Mouse (Mus musculus) MEL (cell line): ENCODE measurements around the gene Vps8. TPM values are rescaled to one million over a fixed set of nuclear protein-coding genes. Genes with fewer than 3 reads are reported as not detected.

Source experiments
- DNase-seq: peaks from one replicate; pipeline ENCODE4 v3.0.0; 2011; ENCODE audit warnings: low read depth, low spot score
- H3K27ac ChIP-seq: 2 replicates; pipeline ENCODE4 v1.5.1; 2012; ENCODE audit warnings: low read depth, mild to moderate bottlenecking, control low read depth, low read length, moderate library complexity; ENCODE audit not compliant: control insufficient read depth
- H3K27me3 ChIP-seq, 2 experiments: fragments of 150-350 bp in 1 of 2; sonication (generic) in 1 of 2; 2 replicates each; pipeline ENCODE4 v1.6.1; 2012; ENCODE audit warnings: low read length in 2 of 2, mild to moderate bottlenecking in 2 of 2, improper control_type of control experiment in 1 of 2, moderate library complexity in 1 of 2; ENCODE audit not compliant: insufficient read depth in 2 of 2, control insufficient read depth in 1 of 2
- H3K36me3 ChIP-seq, 2 experiments: 2 replicates each; pipeline ENCODE4 v1.6.1; 2012 to 2014; ENCODE audit warnings: low read length in 2 of 2, improper control_type of control experiment in 1 of 2, inconsistent platforms in 1 of 2, mild to moderate bottlenecking in 1 of 2; ENCODE audit not compliant: insufficient read depth in 2 of 2, control insufficient read depth in 1 of 2
- H3K4me1 ChIP-seq, 2 experiments: fragments of 150-350 bp in 1 of 2; sonication (generic) in 1 of 2; 2 replicates each; pipeline ENCODE4 v1.6.1; 2012; ENCODE audit warnings: low read length in 2 of 2, improper control_type of control experiment in 1 of 2, mild to moderate bottlenecking in 1 of 2; ENCODE audit not compliant: insufficient read depth in 2 of 2, control insufficient read depth in 1 of 2
- H3K4me3 ChIP-seq, 2 experiments: fragments of 150-350 bp in 1 of 2; sonication (generic) in 1 of 2; 2 replicates each; pipeline ENCODE4 v1.5.1; 2012; ENCODE audit warnings: low read depth in 2 of 2, low read length in 2 of 2, mild to moderate bottlenecking in 2 of 2, moderate library complexity in 2 of 2, control low read depth in 1 of 2, improper control_type of control experiment in 1 of 2; ENCODE audit not compliant: control insufficient read depth in 1 of 2, insufficient read depth in 1 of 2
- H3K79me2 ChIP-seq: 2 replicates; pipeline ENCODE4 v1.6.1; 2012; ENCODE audit warnings: mild to moderate bottlenecking, low read length, moderate library complexity; ENCODE audit not compliant: control insufficient read depth, poor library complexity, insufficient read depth
- H3K9ac ChIP-seq: 2 replicates; pipeline ENCODE4 v1.6.1; 2012; ENCODE audit warnings: low read depth, mild to moderate bottlenecking, control low read depth, low read length, moderate library complexity; ENCODE audit not compliant: control insufficient read depth, poor library complexity, severe bottlenecking
- H3K9me3 ChIP-seq: fragments of 150-350 bp; sonication (generic); replicated peaks from 2 replicates; pipeline ENCODE4 v1.6.1; 2012; ENCODE audit warnings: mild to moderate bottlenecking, low read length, improper control_type of control experiment, moderate library complexity; ENCODE audit not compliant: insufficient read depth
- CHD1 ChIP-seq: IDR thresholded peaks from 2 replicates; pipeline ENCODE4 v1.6.1; 2012; ENCODE audit warnings: low read depth, mild to moderate bottlenecking, inconsistent platforms, low read length, improper control_type of control experiment
- CHD2 ChIP-seq: IDR thresholded peaks from 2 replicates; pipeline ENCODE4 v1.6.1; 2011; ENCODE audit warnings: low read length, improper control_type of control experiment
- E2F4 ChIP-seq: IDR thresholded peaks from 2 replicates; pipeline ENCODE4 v1.6.1; 2011; ENCODE audit warnings: low read depth, low read length, improper control_type of control experiment, borderline replicate concordance
- EP300 ChIP-seq, 2 experiments: IDR thresholded peaks; 2 replicates each; pipeline ENCODE4 v1.6.1; 2011; ENCODE audit warnings: improper control_type of control experiment in 2 of 2, low read length in 2 of 2, low read depth in 1 of 2, mild to moderate bottlenecking in 1 of 2
- GABPA ChIP-seq: IDR thresholded peaks from 2 replicates; pipeline ENCODE4 v1.6.1; 2012; ENCODE audit warnings: low read depth, mild to moderate bottlenecking, inconsistent platforms, low read length, improper control_type of control experiment, moderate library complexity
- HCFC1 ChIP-seq: IDR thresholded peaks from 2 replicates; pipeline ENCODE4 v1.6.1; 2012; ENCODE audit warnings: low read depth, mild to moderate bottlenecking, inconsistent platforms, low read length, improper control_type of control experiment, moderate library complexity
- JUND ChIP-seq: IDR thresholded peaks from 2 replicates; pipeline ENCODE4 v1.6.1; 2011; ENCODE audit warnings: low read depth, mild to moderate bottlenecking, improper control_type of control experiment, low read length
- KAT2A ChIP-seq: conservative IDR thresholded peaks from 2 replicates; pipeline ENCODE4 v1.6.1; 2012; ENCODE audit warnings: low read depth, low read length, improper control_type of control experiment, inconsistent platforms
- MAFK ChIP-seq: IDR thresholded peaks from 2 replicates; pipeline ENCODE4 v1.6.1; 2011; ENCODE audit warnings: low read depth, mild to moderate bottlenecking, low read length, improper control_type of control experiment, borderline replicate concordance
- MEF2A ChIP-seq: IDR thresholded peaks from 2 replicates; pipeline ENCODE4 v1.6.1; 2014; ENCODE audit warnings: low read depth, mild to moderate bottlenecking, inconsistent platforms, low read length, improper control_type of control experiment; ENCODE audit not compliant: poor library complexity, insufficient replicate concordance, severe bottlenecking; ENCODE audit errors: extremely low read depth
- MXI1 ChIP-seq: IDR thresholded peaks from 2 replicates; pipeline ENCODE4 v1.6.1; 2011; ENCODE audit warnings: mild to moderate bottlenecking, low read depth, low read length, improper control_type of control experiment
- MYB ChIP-seq: IDR thresholded peaks from 2 replicates; pipeline ENCODE4 v1.6.1; 2011; ENCODE audit warnings: mild to moderate bottlenecking, low read depth, low read length, improper control_type of control experiment
- MYC ChIP-seq: IDR thresholded peaks from 2 replicates; pipeline ENCODE4 v1.6.1; 2011; ENCODE audit warnings: low read depth, mild to moderate bottlenecking, low read length, improper control_type of control experiment, moderate library complexity
- NRF1 ChIP-seq: IDR thresholded peaks from 2 replicates; pipeline ENCODE4 v1.6.1; 2014; ENCODE audit warnings: low read depth, mild to moderate bottlenecking, inconsistent platforms, low read length, improper control_type of control experiment, moderate library complexity; ENCODE audit not compliant: poor library complexity, insufficient read depth, severe bottlenecking
- POLR2A ChIP-seq, 2 experiments: IDR thresholded peaks; 2 replicates each; pipeline ENCODE4 v1.6.1; 2011 to 2012; ENCODE audit warnings: low read length in 2 of 2, mild to moderate bottlenecking in 2 of 2, control low read depth in 1 of 2, improper control_type of control experiment in 1 of 2, low read depth in 1 of 2, moderate library complexity in 1 of 2; ENCODE audit not compliant: control insufficient read depth in 1 of 2, insufficient read depth in 1 of 2, poor library complexity in 1 of 2
- POLR2AphosphoS2 ChIP-seq: IDR thresholded peaks from 2 replicates; pipeline ENCODE4 v1.6.1; 2011; ENCODE audit warnings: low read length, improper control_type of control experiment
- POLR2AphosphoS5 ChIP-seq: IDR thresholded peaks from 2 replicates; pipeline ENCODE4 v1.6.1; 2012; ENCODE audit warnings: low read depth, borderline replicate concordance, mild to moderate bottlenecking, inconsistent platforms, low read length, moderate library complexity, mixed read lengths
- SMC3 ChIP-seq: IDR thresholded peaks from 2 replicates; pipeline ENCODE4 v1.6.1; 2011; ENCODE audit warnings: low read depth, low read length, improper control_type of control experiment
- TAL1 ChIP-seq: IDR thresholded peaks from 2 replicates; pipeline ENCODE4 v1.6.1; 2012; ENCODE audit warnings: mild to moderate bottlenecking, inconsistent platforms, low read length, moderate library complexity, mixed read lengths
- TCF12 ChIP-seq: IDR thresholded peaks from 2 replicates; pipeline ENCODE4 v1.6.1; 2014; ENCODE audit warnings: low read depth, mild to moderate bottlenecking, inconsistent platforms, low read length, improper control_type of control experiment, moderate library complexity
- USF1 ChIP-seq: IDR thresholded peaks from 2 replicates; pipeline ENCODE4 v1.6.1; 2014; ENCODE audit warnings: low read depth, mild to moderate bottlenecking, inconsistent platforms, low read length, improper control_type of control experiment, moderate library complexity
- USF2 ChIP-seq, 2 experiments: IDR thresholded peaks; 2 replicates each; pipeline ENCODE4 v1.6.1; 2011 to 2012; ENCODE audit warnings: improper control_type of control experiment in 2 of 2, low read length in 2 of 2, borderline replicate concordance in 1 of 2, inconsistent platforms in 1 of 2, low read depth in 1 of 2, mild to moderate bottlenecking in 1 of 2; ENCODE audit not compliant: insufficient read depth in 1 of 2
- ZC3H11A ChIP-seq: IDR thresholded peaks from 2 replicates; pipeline ENCODE4 v1.6.1; 2012; ENCODE audit warnings: low read depth, mild to moderate bottlenecking, inconsistent platforms, low read length, improper control_type of control experiment
- ZKSCAN1 ChIP-seq: IDR thresholded peaks from 2 replicates; pipeline ENCODE4 v1.6.1; 2012; ENCODE audit warnings: low read depth, mild to moderate bottlenecking, inconsistent platforms, low read length, improper control_type of control experiment, moderate library complexity
- ZMIZ1 ChIP-seq: IDR thresholded peaks from 2 replicates; pipeline ENCODE4 v1.6.1; 2012; ENCODE audit warnings: low read depth, mild to moderate bottlenecking, inconsistent platforms, low read length, improper control_type of control experiment, moderate library complexity
- polyA plus RNA-seq, 2 experiments: library from polyadenylated mRNA; stranded (reverse) in 1 of 2; unstranded in 1 of 2; fragments of >175 nt in 1 of 2; fragments of >200 nt in 1 of 2; gene quantifications; 2 replicates each; pipeline versions ENCODE4 v1.2.1 to v1.2.4; 2012; ENCODE audit warnings: low replicate concordance in 2 of 2, low read depth in 1 of 2; ENCODE audit not compliant: insufficient read length in 2 of 2, insufficient read depth in 1 of 2, missing spikeins in 1 of 2
- total RNA-seq: library from RNA; depleted of rRNA; stranded (reverse); fragments of 300-350 nt; gene quantifications from 2 replicates; pipeline ENCODE4 v1.2.3, GENCODE M21; 2012

Gene Vps8
- total and polyA plus RNA-seq, 3 experiments = 10.5 to 14.0 TPM; not detected in 1

- TF ChIP-seq HCFC1 (no peak), POLR2AphosphoS2 (no peak), KAT2A (no peak), USF2 (IDR thresholded peaks at IDR 0.05; ENCODE audit: borderline replicate concordance in 1 of 2, insufficient read depth in 1 of 2, low read depth in 1 of 2, low read length in 2 of 2) (no peak), ZC3H11A (no peak), MEF2A (no peak), CHD2 (no peak), JUND (no peak), POLR2A (IDR thresholded peaks at IDR 0.05; ENCODE audit: control insufficient read depth in 1 of 2, insufficient read depth in 1 of 2, low read depth in 1 of 2, low read length in 2 of 2, poor library complexity in 1 of 2) (no peak), CHD1 (no peak), ZKSCAN1 (no peak), MYB (no peak), MYC (no peak), SMC3 (no peak), NRF1 (no peak), TCF12 (no peak), E2F4 (no peak), USF1 (no peak), POLR2AphosphoS5 (no peak)
- Histone ChIP-seq H3K27ac (no peak overlapping the region), H3K4me1 (no peaks in the 10 kb centered on the region), H3K9ac (no peak overlapping the region), H3K79me2 (no peaks in the 10 kb centered on the region), H3K36me3 (no peaks in the 10 kb centered on the region), H3K27me3 (no peaks in the 10 kb centered on the region), H3K9me3 (no peaks in the 10 kb centered on the region), H3K4me3 (no peak overlapping the region)
- DNase-seq = no peak
Observed at GRCm38 (mm10) chr16:21628061-21628591, 205.2 kb downstream of the Vps8 start.

GRCm38 (mm10) chr16:21630614-21631013, 207.7 kb downstream of the Vps8 start:
- no peak for DNase-seq
- H3K4me3 ChIP-seq = no peak overlapping the region
- H3K36me3 ChIP-seq = no peaks in the 10 kb centered on the region
- TF ChIP-seq ZMIZ1 = no peak
- TF ChIP-seq USF1 = no peak
- TF ChIP-seq TCF12 = no peak
- no peak for TF ChIP-seq KAT2A
- no peak for TF ChIP-seq TAL1
- no peak for TF ChIP-seq E2F4
- TF ChIP-seq MYC = no peak
- no peak for TF ChIP-seq MAFK
- no peak for TF ChIP-seq MXI1
- TF ChIP-seq EP300 (IDR thresholded peaks at IDR 0.05; ENCODE audit: low read depth in 1 of 2, low read length in 2 of 2) = no peak
- TF ChIP-seq GABPA = no peak
- no peak for TF ChIP-seq CHD2
- TF ChIP-seq JUND = no peak
- no peak for TF ChIP-seq MYB
- no peak for TF ChIP-seq POLR2AphosphoS5
- no peak for TF ChIP-seq POLR2AphosphoS2
- no peak overlapping the region for H3K27ac ChIP-seq
- H3K79me2 ChIP-seq = no peaks in the 10 kb centered on the region
- H3K9ac ChIP-seq = no peak overlapping the region
- no peaks in the 10 kb centered on the region for H3K27me3 ChIP-seq
- H3K9me3 ChIP-seq = no peaks in the 10 kb centered on the region
- H3K4me1 ChIP-seq = peaks cover 0 to 2% of the 10 kb centered on the region in 2 experiments; a peak in 1 of 4 replicates
